Mouse (Mus musculus): ENCODE measurements around the gene Elmo2.

GRCm38 (mm10) chr2:165283644-165284043, 42.6 kb downstream of the Elmo2 start:
- TF ChIP-seq NANOG (IDR thresholded peaks at IDR 0.05; ENCODE audit: borderline replicate concordance, low read length) (no peak), CTCF (conservative IDR thresholded peaks at IDR 0.05; ENCODE audit: low read length) (no peak)

All from E14TG2a.4 (cell line).